Mouse (Mus musculus) neural tube, embryonic 11.5 days (tissue): ENCODE measurements around the gene Sox12. TPM values are rescaled to one million over a fixed set of nuclear protein-coding genes. Genes with fewer than 3 reads are reported as not detected.
A peak's percentile ranks its signal among the peaks of the same experiment; 100 is the strongest.

Experiments used
- ATAC-seq: fragments of 200-750 bp; cut with Nextera tagmentation; 2 replicates; pipeline ENCODE4 v1.8.0; 2017; ENCODE audit warnings: moderate number of reproducible peaks, mild to moderate bottlenecking, moderate TSS enrichment, moderate library complexity; ENCODE audit not compliant: insufficient read depth, low FRiP score, low TSS enrichment
- DNase-seq: peaks from one replicate; pipeline ENCODE4 v3.0.0-alpha.2; 2015; ENCODE audit warnings: low spot score
- H3K27ac ChIP-seq: fragments of 300-500 bp; sonication (generic); 2 replicates; pipeline ENCODE4 v1.5.1; 2014; ENCODE audit warnings: low read depth, mild to moderate bottlenecking, low read length
- H3K27me3 ChIP-seq: fragments of 300-500 bp; sonication (generic); 2 replicates; pipeline ENCODE4 v1.6.1; 2014; ENCODE audit warnings: mild to moderate bottlenecking, low read length, mixed read lengths; ENCODE audit not compliant: control insufficient read depth, insufficient read depth
- H3K36me3 ChIP-seq: fragments of 300-500 bp; sonication (generic); 2 replicates; pipeline ENCODE4 v1.6.1; 2014; ENCODE audit warnings: mild to moderate bottlenecking, low read length, moderate library complexity, mixed read lengths; ENCODE audit not compliant: control insufficient read depth, insufficient read depth
- H3K4me1 ChIP-seq: fragments of 300-500 bp; sonication (generic); 2 replicates; pipeline ENCODE4 v1.6.1; 2014; ENCODE audit warnings: low read length, mixed read lengths; ENCODE audit not compliant: control insufficient read depth, insufficient read depth
- H3K4me2 ChIP-seq: fragments of 300-500 bp; sonication (generic); 2 replicates; pipeline ENCODE4 v1.6.1; 2014; ENCODE audit warnings: low read depth, mild to moderate bottlenecking, moderate library complexity
- H3K4me3 ChIP-seq: fragments of 300-500 bp; sonication (generic); 2 replicates; pipeline ENCODE4 v1.5.1; 2014; ENCODE audit warnings: low read depth, low read length
- H3K9ac ChIP-seq: fragments of 300-500 bp; sonication (generic); 2 replicates; pipeline ENCODE4 v1.6.1; 2014; ENCODE audit warnings: mild to moderate bottlenecking, low read length
- H3K9me3 ChIP-seq: fragments of 300-500 bp; sonication (generic); 2 replicates; pipeline ENCODE4 v1.6.1; 2016; ENCODE audit warnings: low read length; ENCODE audit not compliant: control insufficient read depth
- WGBS: fragments of 180-500 bp; shearing (Covaris S2); extraction: QIAGEN DNeasy Blood & Tissue Kit; methylation state at CpG from one replicate; pipeline ENCODE4 v1.1.7; 2014; 5-methylcytosine and 5-hydroxymethylcytosine counted together
- polyA plus RNA-seq: library from polyadenylated mRNA; unstranded; fragments of >200 nt; fragmentation: Nextera tagmentation; extraction: Ambion mirVana; gene quantifications from 2 replicates; pipeline ENCODE4 v1.2.1, GENCODE M21; 2014

Gene Sox12
- polyA plus RNA-seq, 1 experiment from 2014 or later, result 19.1 TPM

GRCm38 (mm10) chr2:152357254-152357653, 40.6 kb downstream of the Sox12 start:
- DNase-seq (no peak), ATAC-seq (no peak)
- no peak overlapping the region for H3K4me2 ChIP-seq
- H3K9ac ChIP-seq, result no peak overlapping the region
- no peaks in the 10 kb centered on the region for H3K4me1 ChIP-seq
- no peak overlapping the region for H3K4me3 ChIP-seq
- H3K36me3 ChIP-seq, result no peaks in the 10 kb centered on the region
- no peak overlapping the region for H3K27ac ChIP-seq
- no peaks in the 10 kb centered on the region for H3K27me3 ChIP-seq
- WGBS, result 85% methylated on average over 3 of the region's 3 CpGs
- no peaks in the 10 kb centered on the region for H3K9me3 ChIP-seq

GRCm38 (mm10) chr2:152349842-152350540, 47.9 kb downstream of the Sox12 start:
- 93% methylated on average over 8 of the region's 8 CpGs for WGBS
- Histone ChIP-seq H3K36me3 (no peaks in the 10 kb centered on the region), H3K9ac (no peak overlapping the region), H3K4me3 (no peak overlapping the region), H3K9me3 (no peaks in the 10 kb centered on the region), H3K4me2 (no peak overlapping the region), H3K4me1 (no peaks in the 10 kb centered on the region), H3K27ac (no peak overlapping the region), H3K27me3 (0 out of 2 replicates have a peak, but pooled peaks cover 2% of the 10 kb centered on the region)
- no peak for ATAC-seq
- DNase-seq, result no peak

GRCm38 (mm10) chr2:152349205-152349604, 48.7 kb downstream of the Sox12 start:
- ATAC-seq (no peak), DNase-seq (no peak)
- 85% methylated on average over 6 of the region's 6 CpGs for WGBS
- no peak overlapping the region for H3K4me2 ChIP-seq
- no peak overlapping the region for H3K4me3 ChIP-seq
- H3K9ac ChIP-seq, result no peak overlapping the region
- H3K9me3 ChIP-seq, result no peaks in the 10 kb centered on the region
- 0 out of 2 replicates have a peak, but pooled peaks cover under 1% of the 10 kb centered on the region for H3K4me1 ChIP-seq
- H3K27me3 ChIP-seq, result 0 out of 2 replicates have a peak, but pooled peaks cover 2% of the 10 kb centered on the region
- no peaks in the 10 kb centered on the region for H3K36me3 ChIP-seq
- no peak overlapping the region for H3K27ac ChIP-seq

- Histone ChIP-seq H3K4me3 (no peak overlapping the region), H3K27ac (no peak overlapping the region), H3K4me2 (no peak overlapping the region), H3K9ac (no peak overlapping the region), H3K9me3 (no peaks in the 10 kb centered on the region), H3K4me1 (0 out of 2 replicates have a peak, but pooled peaks cover 7% of the 10 kb centered on the region), H3K36me3 (no peaks in the 10 kb centered on the region), H3K27me3 (0 out of 2 replicates have a peak, but pooled peaks cover 2% of the 10 kb centered on the region)
- 69% methylated on average over 2 of the region's 2 CpGs for WGBS
- ATAC-seq (no peak), DNase-seq (no peak)
Observed at GRCm38 (mm10) chr2:152347722-152348121, 50.1 kb downstream of the Sox12 start.

- no peak for DNase-seq
- no peaks in the 10 kb centered on the region for H3K9me3 ChIP-seq
- no peak for ATAC-seq
- 0 out of 2 replicates have a peak, but pooled peaks cover 7% of the 10 kb centered on the region for H3K4me1 ChIP-seq
- 60% methylated on average over 9 of the region's 9 CpGs for WGBS
- H3K36me3 ChIP-seq, result no peaks in the 10 kb centered on the region
- no peak overlapping the region for H3K4me3 ChIP-seq
- H3K27me3 ChIP-seq, result 0 out of 2 replicates have a peak, but pooled peaks cover 2% of the 10 kb centered on the region
- no peak overlapping the region for H3K4me2 ChIP-seq
- no peak overlapping the region for H3K9ac ChIP-seq
- H3K27ac ChIP-seq, result no peak overlapping the region
Observed at GRCm38 (mm10) chr2:152346776-152347465, 50.9 kb downstream of the Sox12 start.

- Histone ChIP-seq H3K4me1 (0 out of 2 replicates have a peak, but pooled peaks cover 7% of the 10 kb centered on the region), H3K9ac (no peak overlapping the region), H3K36me3 (no peaks in the 10 kb centered on the region), H3K4me2 (no peak overlapping the region), H3K27ac (no peak overlapping the region), H3K4me3 (no peak overlapping the region), H3K27me3 (0 out of 2 replicates have a peak, but pooled peaks cover 2% of the 10 kb centered on the region), H3K9me3 (no peaks in the 10 kb centered on the region)
- DNase-seq (no peak), ATAC-seq (no peak)
- 72% methylated on average over 6 of the region's 6 CpGs for WGBS
Observed at GRCm38 (mm10) chr2:152345393-152345792, 52.5 kb downstream of the Sox12 start.

GRCm38 (mm10) chr2:152344909-152345308, 53.0 kb downstream of the Sox12 start:
- no peaks in the 10 kb centered on the region for H3K9me3 ChIP-seq
- H3K4me3 ChIP-seq, result no peak overlapping the region
- ATAC-seq (no peak), DNase-seq (no peak)
- no peak overlapping the region for H3K9ac ChIP-seq
- H3K36me3 ChIP-seq, result no peaks in the 10 kb centered on the region
- 0 out of 2 replicates have a peak, but pooled peaks cover 2% of the 10 kb centered on the region for H3K27me3 ChIP-seq
- H3K4me1 ChIP-seq, result 0 out of 2 replicates have a peak, but pooled peaks cover 7% of the 10 kb centered on the region
- no peak overlapping the region for H3K27ac ChIP-seq
- no peak overlapping the region; the same call in 1 of the 2 replicates for H3K4me2 ChIP-seq
- WGBS, result 64% methylated on average over 5 of the region's 5 CpGs

GRCm38 (mm10) chr2:152344361-152344760, 53.5 kb downstream of the Sox12 start:
- Histone ChIP-seq H3K9me3 (no peaks in the 10 kb centered on the region), H3K4me3 (peak overlapping the region; percentile 47), H3K4me2 (peak overlapping the region; percentile 95), H3K27me3 (0 out of 2 replicates have a peak, but pooled peaks cover 2% of the 10 kb centered on the region), H3K36me3 (no peaks in the 10 kb centered on the region), H3K4me1 (0 out of 2 replicates have a peak, but pooled peaks cover 7% of the 10 kb centered on the region), H3K27ac (no peak overlapping the region), H3K9ac (peak overlapping the region; percentile 60; the same call in 1 of the 2 replicates)
- WGBS, result 11% methylated on average over 10 of the region's 10 CpGs
- DNase-seq, result no peak
- ATAC-seq, result no peak
